Mouse (Mus musculus): ENCODE measurements around the gene Tgfbr1. TPM values are rescaled to one million over a fixed set of nuclear protein-coding genes. Genes with fewer than 3 reads are reported as not detected.
"Not testable (repeated sequence)": the region's sequence is repeated elsewhere in the genome, so short reads cannot be mapped to it uniquely, and the experiment has no call there.

Gene Tgfbr1
- total and polyA plus RNA-seq, 2 experiments from 2014 or later: 14.0 to 24.7 TPM

- no peaks in the 10 kb centered on the region for H3K36me3 ChIP-seq (ENCODE audit: insufficient read depth, low read length)
Observed at GRCm38 (mm10) chr4:47362662-47363061, 9.6 kb downstream of the Tgfbr1 start.

GRCm38 (mm10) chr4:47363134-47363533 lies 10.1 kb downstream of the Tgfbr1 start:
- TF ChIP-seq CTCF (IDR thresholded peaks at IDR 0.05; ENCODE audit: low read depth): no peak
- Histone ChIP-seq H3K27me3 (ENCODE audit: insufficient read depth, low read length) (no peaks in the 10 kb centered on the region), H3K27ac (no peak overlapping the region), H3K4me1 (ENCODE audit: insufficient read depth, low read length) (peaks cover 5% of the 10 kb centered on the region; the same call in 1 of the 2 replicates), H3K36me3 (ENCODE audit: insufficient read depth, low read length) (no peaks in the 10 kb centered on the region), H3K9me3 (ENCODE audit: low read length) (no peaks in the 10 kb centered on the region), H3K9ac (replicated peaks; ENCODE audit: low read length) (no peak overlapping the region), H3K4me2 (ENCODE audit: low read depth, low read length) (no peak overlapping the region), H3K4me3 (ENCODE audit: low read length) (no peak overlapping the region)
- ATAC-seq: no peak
- WGBS: 41% methylated on average over 3 of the region's 3 CpGs
- no peak for DNase-seq (ENCODE audit: low spot score)

More at GRCm38 (mm10) chr4:47362662-47363061, 9.6 kb downstream of the Tgfbr1 start:
- WGBS: 92% methylated on average over 2 of the region's 2 CpGs
- H3K4me1 ChIP-seq (ENCODE audit: insufficient read depth, low read length): peaks cover 5% of the 10 kb centered on the region; the same call in 1 of the 2 replicates
- no peaks in the 10 kb centered on the region for H3K9me3 ChIP-seq (ENCODE audit: low read length)
- no peaks in the 10 kb centered on the region for H3K27me3 ChIP-seq (ENCODE audit: insufficient read depth, low read length)
- H3K4me3 ChIP-seq (ENCODE audit: low read length): no peak overlapping the region
- no peak for ATAC-seq
- H3K4me2 ChIP-seq (ENCODE audit: low read depth, low read length): no peak overlapping the region
- no peak for TF ChIP-seq CTCF (IDR thresholded peaks at IDR 0.05; ENCODE audit: low read depth)
- no peak for DNase-seq (ENCODE audit: low spot score)
- H3K9ac ChIP-seq (replicated peaks; ENCODE audit: low read length): no peak overlapping the region
- H3K27ac ChIP-seq: no peak overlapping the region

GRCm38 (mm10) chr4:47368717-47369116 lies 15.7 kb downstream of the Tgfbr1 start:
- Histone ChIP-seq H3K9ac (replicated peaks; ENCODE audit: low read length) (no peak overlapping the region), H3K36me3 (ENCODE audit: insufficient read depth, low read length) (no peaks in the 10 kb centered on the region), H3K9me3 (ENCODE audit: low read length) (no peaks in the 10 kb centered on the region), H3K27ac (no peak overlapping the region), H3K4me2 (ENCODE audit: low read depth, low read length) (no peak overlapping the region), H3K27me3 (ENCODE audit: insufficient read depth, low read length) (no peaks in the 10 kb centered on the region), H3K4me1 (ENCODE audit: insufficient read depth, low read length) (no peaks in the 10 kb centered on the region), H3K4me3 (ENCODE audit: low read length) (no peak overlapping the region)
- 87% methylated on average over 2 of the region's 2 CpGs for WGBS
- no peak for TF ChIP-seq CTCF (IDR thresholded peaks at IDR 0.05; ENCODE audit: low read depth)
- ATAC-seq (no peak), DNase-seq (ENCODE audit: low spot score) (no peak)

- H3K9me3 ChIP-seq (ENCODE audit: low read length): no peaks in the 10 kb centered on the region
- H3K36me3 ChIP-seq (ENCODE audit: insufficient read depth, low read length): no peaks in the 10 kb centered on the region
- ATAC-seq (no peak), DNase-seq (ENCODE audit: low spot score) (no peak)
- no peak overlapping the region for H3K27ac ChIP-seq
- H3K27me3 ChIP-seq (ENCODE audit: insufficient read depth, low read length): no peaks in the 10 kb centered on the region
- TF ChIP-seq CTCF (IDR thresholded peaks at IDR 0.05; ENCODE audit: low read depth): no peak
- no peaks in the 10 kb centered on the region for H3K4me1 ChIP-seq (ENCODE audit: insufficient read depth, low read length)
- H3K9ac ChIP-seq (replicated peaks; ENCODE audit: low read length): no peak overlapping the region
- H3K4me2 ChIP-seq (ENCODE audit: low read depth, low read length): no peak overlapping the region
- H3K4me3 ChIP-seq (ENCODE audit: low read length): no peak overlapping the region
- 68% methylated on average over 1 of the region's 1 CpGs for WGBS
Observed at GRCm38 (mm10) chr4:47378716-47379115, 25.7 kb downstream of the Tgfbr1 start.

- Histone ChIP-seq H3K4me1 (ENCODE audit: insufficient read depth, low read length) (no peaks in the 10 kb centered on the region), H3K27ac (no peak overlapping the region), H3K4me3 (ENCODE audit: low read length) (no peak overlapping the region), H3K4me2 (ENCODE audit: low read depth, low read length) (no peak overlapping the region), H3K27me3 (ENCODE audit: insufficient read depth, low read length) (no peaks in the 10 kb centered on the region), H3K36me3 (ENCODE audit: insufficient read depth, low read length) (no peaks in the 10 kb centered on the region), H3K9me3 (ENCODE audit: low read length) (no peaks in the 10 kb centered on the region), H3K9ac (replicated peaks; ENCODE audit: low read length) (no peak overlapping the region)
- no peak for ATAC-seq
- no peak for TF ChIP-seq CTCF (IDR thresholded peaks at IDR 0.05; ENCODE audit: low read depth)
- DNase-seq (ENCODE audit: low spot score): no peak
- WGBS: 85% methylated on average over 1 of the region's 1 CpGs
Observed at GRCm38 (mm10) chr4:47382426-47382825, 29.4 kb downstream of the Tgfbr1 start.

GRCm38 (mm10) chr4:47391926-47392325 lies 38.9 kb downstream of the Tgfbr1 start:
- not testable (repeated sequence) for DNase-seq (ENCODE audit: low spot score); H3K36me3 ChIP-seq (ENCODE audit: insufficient read depth, low read length); H3K9ac ChIP-seq (replicated peaks; ENCODE audit: low read length); ATAC-seq; H3K4me3 ChIP-seq (ENCODE audit: low read length); H3K27ac ChIP-seq; H3K4me2 ChIP-seq (ENCODE audit: low read depth, low read length); H3K9me3 ChIP-seq (ENCODE audit: low read length); H3K27me3 ChIP-seq (ENCODE audit: insufficient read depth, low read length); H3K4me1 ChIP-seq (ENCODE audit: insufficient read depth, low read length)
- WGBS: 100% methylated on average over 2 of the region's 2 CpGs

GRCm38 (mm10) chr4:47396251-47396650 lies 43.2 kb downstream of the Tgfbr1 start:
- Histone ChIP-seq H3K4me2 (ENCODE audit: low read depth, low read length) (no peak overlapping the region), H3K36me3 (ENCODE audit: insufficient read depth, low read length) (peaks cover 4% of the 10 kb centered on the region; the same call in 1 of the 2 replicates), H3K27ac (no peak overlapping the region), H3K4me1 (ENCODE audit: insufficient read depth, low read length) (no peaks in the 10 kb centered on the region), H3K9me3 (ENCODE audit: low read length) (no peaks in the 10 kb centered on the region), H3K4me3 (ENCODE audit: low read length) (no peak overlapping the region), H3K9ac (replicated peaks; ENCODE audit: low read length) (no peak overlapping the region), H3K27me3 (ENCODE audit: insufficient read depth, low read length) (no peaks in the 10 kb centered on the region)
- no peak for DNase-seq (ENCODE audit: low spot score)
- TF ChIP-seq CTCF (IDR thresholded peaks at IDR 0.05; ENCODE audit: low read depth): no peak
- ATAC-seq: no peak
- WGBS: 91% methylated on average over 7 of the region's 7 CpGs

All from hindbrain, postnatal 0 days (tissue).